Mouse (Mus musculus): ENCODE data around the gene Rapgef4.

DNA sequence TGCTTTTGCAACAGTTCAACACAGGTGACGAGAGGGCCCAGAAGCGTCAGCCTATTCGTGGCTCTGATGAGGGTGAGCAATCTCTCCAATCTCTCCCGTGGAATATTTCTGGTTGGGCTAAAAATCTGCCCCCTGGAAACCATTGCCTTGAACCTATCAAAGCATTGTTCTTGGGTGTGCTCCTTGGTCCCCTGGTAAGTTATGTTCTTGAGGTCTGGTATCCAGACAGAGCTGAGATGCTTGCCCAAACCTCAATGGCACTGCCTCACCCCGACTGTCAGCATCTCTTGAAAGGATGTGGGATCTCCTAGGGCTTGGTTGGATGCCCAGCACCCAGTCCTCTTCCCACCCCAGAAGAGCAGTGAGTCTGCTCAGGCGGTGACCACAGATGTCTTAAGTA, 245.0 kb downstream of the Rapgef4 start:
- TF ChIP-seq CTCF (IDR thresholded peaks at IDR 0.05; ENCODE audit: borderline replicate concordance, insufficient read depth, low read depth, low read length) (no peak), POLR2A (IDR thresholded peaks at IDR 0.05; ENCODE audit: borderline replicate concordance, insufficient read depth, low read length) (no peak)
